Mouse (Mus musculus) cortical plate, adult 2 months (tissue): ENCODE results near the gene Adamts14.

Experiments used
- CTCF ChIP-seq: fragments of 200-500 bp; IDR thresholded peaks from 2 replicates; pipeline ENCODE4 v1.5.1; 2011; ENCODE audit warnings: mild to moderate bottlenecking, control low read depth, low read length; ENCODE audit not compliant: insufficient read depth; ENCODE audit errors: extremely low read depth
- POLR2A ChIP-seq: fragments of 200-500 bp; IDR thresholded peaks from 2 replicates; pipeline ENCODE4 v1.6.1; 2011; ENCODE audit warnings: mild to moderate bottlenecking, low read length, control low read depth; ENCODE audit not compliant: insufficient read depth; ENCODE audit errors: extremely low read depth

- no peak for TF ChIP-seq CTCF
- no peak for TF ChIP-seq POLR2A
These were observed 57.1 kb downstream of the Adamts14 start for GRCm38 (mm10) chr10:61216163-61216562.
